Mouse (Mus musculus) ES-E14 (cell line): ENCODE results near the gene S100a7a.

Experiments used
- HCFC1 ChIP-seq: IDR thresholded peaks from 2 replicates; pipeline ENCODE4 v1.6.1; 2012; ENCODE audit warnings: low read length, inconsistent platforms, borderline replicate concordance; ENCODE audit not compliant: insufficient read depth
- MAFK ChIP-seq: IDR thresholded peaks from 2 replicates; pipeline ENCODE4 v1.6.1; 2014; ENCODE audit warnings: mild to moderate bottlenecking, low read depth, low read length, inconsistent platforms; ENCODE audit not compliant: insufficient read depth
- ZC3H11A ChIP-seq: IDR thresholded peaks from 2 replicates; pipeline ENCODE4 v1.6.1; 2012; ENCODE audit warnings: low read depth, mild to moderate bottlenecking, inconsistent platforms, low read length, borderline replicate concordance
- ZNF384 ChIP-seq: IDR thresholded peaks from 2 replicates; pipeline ENCODE4 v1.6.1; 2012; ENCODE audit warnings: low read depth, low read length, inconsistent platforms

- TF ChIP-seq MAFK, result no peak
- no peak for TF ChIP-seq HCFC1
- no peak for TF ChIP-seq ZNF384
- TF ChIP-seq ZC3H11A, result no peak
Observed at GRCm38 (mm10) chr3:90612061-90612460, 41.8 kb upstream of the S100a7a start.
